Mouse (Mus musculus) gastrocnemius, adult 2 months (tissue): ENCODE data around the gene Hoxa6. TPM values are rescaled to one million over a fixed set of nuclear protein-coding genes. Genes with fewer than 3 reads are reported as not detected.

Experiments
- DNase-seq: peaks from one replicate; pipeline ENCODE4 v3.0.0; 2022
- H3K27ac ChIP-seq: fragments of 200-600 bp; 2 replicates; pipeline ENCODE4 v1.8.1; 2022; ENCODE audit warnings: mild to moderate bottlenecking
- H3K4me3 ChIP-seq: fragments of 200-600 bp; 2 replicates; pipeline ENCODE4 v1.8.1; 2022; ENCODE audit warnings: mild to moderate bottlenecking, moderate library complexity
- CTCF ChIP-seq: fragments of 200-600 bp; IDR thresholded peaks from 2 replicates; pipeline ENCODE4 v1.8.1; 2022; ENCODE audit warnings: antibody characterized with exemption, mild to moderate bottlenecking, moderate library complexity
- intact Hi-C: fragments of 180-260 bp; cut with DNase I; formaldehyde crosslinking; loops from one replicate; pipeline ENCODE4 v1.15.1; 2025
- total RNA-seq, 2 experiments: library from RNA; stranded (reverse); gene quantifications; 2 replicates each; pipeline ENCODE4 v1.2.3; 2021

Gene Hoxa6
- total RNA-seq, 2 experiments from 2014 or later: 2.6 to 2.7 TPM

DNA sequence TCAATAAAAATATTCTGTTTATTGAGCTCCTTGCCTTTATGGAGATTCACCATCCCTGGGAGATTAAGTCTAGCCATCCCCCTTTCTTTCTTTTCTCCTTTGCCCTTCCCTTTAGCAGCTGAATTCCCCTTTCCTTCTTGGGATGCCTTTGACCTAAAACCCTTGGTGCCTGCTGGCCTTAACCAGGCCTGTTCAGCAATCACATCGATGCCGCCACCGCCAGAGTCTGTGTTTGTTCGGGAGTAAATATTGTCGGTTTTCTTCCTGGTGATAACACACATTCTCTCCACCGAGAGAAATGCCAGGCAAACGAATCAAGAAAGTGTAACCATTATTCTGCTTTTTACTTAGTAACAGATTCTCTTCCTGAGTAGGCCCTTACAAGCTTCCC is 29.6 kb upstream of the Hoxa6 start:
- Histone ChIP-seq H3K4me3 (peak overlapping the region; percentile 73), H3K27ac (peak overlapping the region; percentile 93)
- intact Hi-C loops: no loop called here
- TF ChIP-seq CTCF: no peak
- DNase-seq: no peak

DNA sequence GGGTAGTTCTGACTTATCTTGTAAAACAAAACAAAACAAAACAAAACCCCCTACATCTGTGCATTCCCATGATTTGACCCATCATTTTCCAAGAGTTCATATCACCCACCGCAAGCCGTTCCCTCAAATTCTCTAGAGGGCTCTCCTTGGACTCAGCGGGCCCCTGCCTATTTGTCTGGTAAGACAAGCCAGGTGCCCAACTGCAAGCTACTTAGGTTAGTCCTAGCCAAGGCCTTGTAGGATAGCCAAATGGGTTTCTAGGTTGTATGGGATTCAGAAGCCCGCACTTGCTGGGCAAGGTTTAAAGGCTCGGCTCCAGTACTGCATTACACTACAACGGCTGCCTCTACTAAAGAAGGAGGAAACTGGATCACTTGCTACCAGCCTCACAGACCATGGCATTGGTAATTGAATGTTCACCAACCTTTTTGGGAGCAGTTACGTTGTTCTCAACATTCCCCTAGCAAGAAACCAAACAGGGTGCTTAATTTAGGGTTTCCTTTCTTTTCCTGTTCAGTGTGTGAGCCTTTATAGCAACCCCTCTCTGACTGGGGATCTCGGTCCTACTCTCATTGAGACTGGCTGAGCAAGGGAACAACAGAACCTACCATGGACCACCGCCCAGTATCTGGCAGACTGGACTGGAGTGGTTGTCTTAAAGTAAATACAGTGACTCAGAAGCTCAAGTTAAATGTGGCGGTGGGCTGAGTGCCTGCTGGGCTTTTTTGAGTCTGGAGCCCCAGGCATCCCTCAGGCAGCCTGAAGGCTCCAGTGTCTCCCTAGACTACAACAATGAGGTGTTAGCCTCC is 29.0 kb upstream of the Hoxa6 start:
- Histone ChIP-seq H3K4me3 (peak overlapping the region; percentile 73), H3K27ac (peak overlapping the region; percentile 93)
- intact Hi-C loops: no loop called here

DNA sequence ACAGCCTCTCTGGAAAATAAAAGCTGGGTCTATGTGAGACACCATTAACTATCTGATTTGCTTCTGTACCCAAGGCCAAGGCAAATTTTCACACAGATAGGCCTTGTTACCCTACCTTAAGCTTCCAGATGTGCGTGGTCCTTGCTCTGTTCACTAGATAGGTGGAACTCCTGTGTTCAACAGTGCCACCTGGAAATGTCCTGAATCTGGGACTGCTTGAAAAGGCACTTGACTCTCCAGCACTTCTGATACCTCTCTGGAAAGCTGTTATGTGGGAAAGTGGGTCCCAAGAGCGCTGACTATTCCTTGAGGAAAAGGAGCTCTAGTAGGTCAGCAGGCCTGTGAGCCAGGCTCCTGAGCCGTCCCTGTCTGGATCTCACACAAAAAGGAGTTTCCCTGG is 28.3 kb upstream of the Hoxa6 start:
- no peak for TF ChIP-seq CTCF
- Histone ChIP-seq H3K4me3 (peak overlapping the region; percentile 73), H3K27ac (peak overlapping the region; percentile 93)
- DNase-seq: no peak
- intact Hi-C loops: no loop called here

More for the DNA sequence above, 29.0 kb upstream of the Hoxa6 start:
- TF ChIP-seq CTCF: no peak
- DNase-seq: peak; percentile 43

DNA sequence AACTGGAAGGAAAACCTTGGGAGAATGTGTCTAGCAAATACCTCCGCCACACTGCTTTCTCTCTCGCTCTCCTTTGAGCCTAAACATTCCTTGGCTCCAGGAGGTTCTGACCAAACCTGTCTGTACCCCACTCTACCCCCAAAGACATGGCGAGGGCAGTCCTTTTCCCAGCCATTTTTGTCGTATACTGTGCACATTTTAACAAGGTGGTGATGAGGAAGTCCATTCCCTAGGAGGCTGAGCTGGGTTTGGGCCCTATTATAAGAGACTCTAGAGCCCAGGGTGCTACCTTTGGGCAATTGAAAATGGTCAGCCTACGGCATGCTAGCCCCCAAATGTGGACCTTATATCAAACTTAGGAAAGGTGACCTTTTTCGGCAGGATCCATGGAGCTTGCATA is 27.3 kb upstream of the Hoxa6 start:
- TF ChIP-seq CTCF: no peak
- intact Hi-C loops: no loop called here
- peak overlapping the region; percentile 93 for H3K27ac ChIP-seq
- no peak for DNase-seq
- peak overlapping the region; percentile 73 for H3K4me3 ChIP-seq

DNA sequence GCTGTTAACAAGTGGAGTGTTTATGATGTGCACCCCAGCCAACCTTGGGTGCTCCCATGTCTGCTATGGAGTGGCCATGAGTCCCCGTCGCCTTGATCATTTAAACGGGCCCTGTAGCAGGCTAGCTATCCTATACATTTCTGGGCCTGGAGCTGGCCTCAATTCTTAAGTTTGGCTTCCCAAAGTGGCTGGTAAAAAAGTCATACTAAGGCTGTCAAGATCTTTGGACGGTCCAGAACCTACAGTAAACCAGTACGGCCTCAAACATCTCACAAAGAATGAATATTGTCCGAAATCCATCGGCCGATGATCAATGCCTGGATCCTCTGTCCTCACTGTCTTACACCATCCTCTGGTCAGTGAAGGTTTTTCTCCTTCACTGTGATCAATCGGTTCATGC is 26.7 kb upstream of the Hoxa6 start:
- Histone ChIP-seq H3K27ac (peak overlapping the region; percentile 93), H3K4me3 (peak overlapping the region; percentile 76)
- DNase-seq: no peak
- TF ChIP-seq CTCF: no peak
- intact Hi-C loops: no loop called here

DNA sequence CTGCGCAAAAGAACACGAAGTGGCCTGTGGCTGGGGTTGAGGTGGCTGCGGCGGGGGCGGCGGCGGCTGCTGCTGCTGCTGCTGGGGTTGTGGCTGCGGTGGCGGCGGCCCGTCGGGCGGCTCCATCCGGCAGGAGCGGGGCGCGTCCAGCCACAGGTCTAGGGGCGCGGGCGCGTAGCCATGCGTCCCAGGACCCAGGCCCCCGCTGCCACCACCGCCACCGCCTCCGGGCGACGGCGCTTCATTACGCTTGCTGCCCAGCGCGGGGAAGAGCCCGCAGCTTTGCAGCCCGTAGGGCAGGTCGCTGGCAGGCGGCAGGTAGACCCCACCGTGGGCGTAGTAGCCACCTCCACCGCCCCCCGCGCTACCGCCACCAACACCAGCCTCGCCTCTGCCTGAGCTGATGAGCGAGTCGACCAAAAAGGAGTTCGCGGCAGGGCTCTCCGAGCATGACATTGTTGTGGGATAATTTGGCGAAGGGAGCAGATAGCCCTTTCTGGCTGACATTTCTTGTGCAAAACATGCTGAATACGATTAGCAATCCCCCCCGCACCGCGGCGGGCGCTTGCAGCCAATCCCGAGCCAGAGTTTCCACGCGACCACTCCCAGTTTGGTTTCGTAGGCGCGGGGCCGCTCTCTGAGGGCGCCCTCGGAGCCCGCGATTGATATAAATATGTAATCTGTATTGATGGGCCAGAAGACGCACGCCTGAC is 26.1 kb upstream of the Hoxa6 start:
- Histone ChIP-seq H3K4me3 (peak overlapping the region; percentile 76), H3K27ac (peak overlapping the region; percentile 93)
- no peak for TF ChIP-seq CTCF
- intact Hi-C loops: no loop called here
- peak; percentile 78 for DNase-seq

DNA sequence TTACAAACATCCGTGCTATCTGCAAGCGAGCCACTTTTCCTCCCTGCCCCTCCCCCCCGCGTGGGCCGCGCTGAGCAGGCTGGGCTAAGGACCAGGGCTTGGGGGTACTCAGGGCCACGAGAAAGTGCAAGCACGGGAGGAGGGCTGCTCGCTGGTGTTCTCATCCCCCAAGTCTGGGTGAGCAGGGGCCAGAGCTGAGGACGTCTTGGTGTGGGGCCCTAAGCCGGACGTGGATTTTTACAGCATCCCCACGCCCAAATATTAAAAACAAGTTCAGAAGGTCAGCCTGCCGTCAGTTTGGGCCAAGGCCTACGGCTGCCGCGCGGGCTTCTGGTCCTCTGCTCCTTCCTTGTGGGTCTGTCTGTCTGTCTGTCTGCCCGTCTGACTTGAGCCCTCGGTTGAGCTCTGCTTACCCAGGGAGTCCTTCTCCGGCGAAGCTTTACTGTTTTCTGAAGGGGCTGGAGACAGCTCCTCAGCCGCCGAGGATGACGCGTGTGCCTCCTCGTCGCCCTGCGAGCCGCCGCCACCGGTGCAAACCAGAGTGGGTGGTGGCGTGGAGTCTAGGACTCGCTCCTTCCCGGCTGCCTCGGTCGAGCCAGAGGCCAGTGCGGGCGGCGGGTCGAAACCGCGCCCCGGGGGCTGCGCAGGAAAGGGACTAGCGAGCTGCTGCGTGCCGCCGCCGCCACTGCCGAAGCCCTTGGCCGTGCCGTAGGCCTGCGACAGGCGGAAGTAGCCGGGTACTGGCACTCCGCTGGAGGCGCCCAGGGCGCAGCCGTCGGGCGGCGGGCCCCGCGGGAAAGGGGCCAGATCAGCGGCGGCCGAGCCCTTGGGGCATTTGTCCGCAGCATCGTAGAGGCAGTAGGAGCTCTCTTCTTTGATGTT is 25.3 kb upstream of the Hoxa6 start:
- intact Hi-C loops: no loop called here
- TF ChIP-seq CTCF: no peak
- H3K27ac ChIP-seq: peak overlapping the region; percentile 93
- H3K4me3 ChIP-seq: peak overlapping the region; percentile 76
- peak; percentile 89 for DNase-seq

DNA sequence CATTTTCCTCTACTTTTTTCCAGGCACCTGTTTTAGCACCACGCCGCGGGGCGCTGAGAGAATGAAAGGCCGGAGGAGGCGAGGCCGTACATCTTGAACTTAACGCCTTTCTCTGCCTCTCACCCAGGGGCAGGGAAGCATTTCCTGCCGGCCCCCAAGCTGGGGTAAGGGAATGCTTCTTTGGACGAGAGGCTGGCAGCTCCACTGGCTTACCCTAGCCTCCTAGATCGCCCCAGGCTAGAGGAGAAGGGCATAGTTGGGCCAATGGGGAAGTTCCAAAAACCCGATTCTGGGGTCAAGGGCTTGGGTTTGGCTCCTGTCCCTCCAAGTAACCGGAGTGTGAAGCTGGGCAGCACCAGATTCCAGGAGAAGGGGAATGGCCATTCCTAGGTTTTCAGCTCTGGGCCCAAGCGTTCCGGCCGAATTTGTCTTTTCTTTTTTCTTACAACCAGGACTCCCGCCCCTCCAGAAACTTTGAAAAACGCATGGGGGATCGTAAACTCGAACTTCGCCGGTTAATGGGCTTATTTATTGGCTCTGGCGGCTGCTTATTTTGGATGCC is 24.5 kb upstream of the Hoxa6 start:
- peak overlapping the region; percentile 76 for H3K4me3 ChIP-seq
- intact Hi-C loops: no loop called here
- DNase-seq: peak; percentile 61
- TF ChIP-seq CTCF: no peak
- H3K27ac ChIP-seq: peak overlapping the region; percentile 93

DNA sequence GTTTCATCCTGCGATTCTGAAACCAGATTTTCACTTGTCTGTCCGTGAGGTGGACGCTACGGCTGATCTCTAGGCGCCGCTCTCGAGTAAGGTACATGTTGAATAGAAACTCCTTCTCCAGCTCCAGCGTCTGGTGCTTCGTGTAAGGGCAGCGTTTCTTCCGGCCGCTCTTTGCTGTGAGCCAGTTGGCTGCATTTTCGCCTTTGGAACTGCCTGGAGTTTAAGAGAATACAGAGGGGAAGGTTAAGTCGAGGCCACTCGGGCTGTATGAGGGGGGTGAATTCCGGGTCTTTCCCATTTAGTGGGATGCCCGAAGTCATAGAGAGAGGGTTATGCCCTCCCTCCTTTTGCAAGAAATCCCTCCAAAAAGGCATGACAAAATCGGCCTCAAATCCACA is 24.0 kb upstream of the Hoxa6 start:
- DNase-seq: peak; percentile 78
- H3K4me3 ChIP-seq: peak overlapping the region; percentile 76
- TF ChIP-seq CTCF: peak; percentile 31
- H3K27ac ChIP-seq: peak overlapping the region; percentile 93
- intact Hi-C loops: no loop called here

DNA sequence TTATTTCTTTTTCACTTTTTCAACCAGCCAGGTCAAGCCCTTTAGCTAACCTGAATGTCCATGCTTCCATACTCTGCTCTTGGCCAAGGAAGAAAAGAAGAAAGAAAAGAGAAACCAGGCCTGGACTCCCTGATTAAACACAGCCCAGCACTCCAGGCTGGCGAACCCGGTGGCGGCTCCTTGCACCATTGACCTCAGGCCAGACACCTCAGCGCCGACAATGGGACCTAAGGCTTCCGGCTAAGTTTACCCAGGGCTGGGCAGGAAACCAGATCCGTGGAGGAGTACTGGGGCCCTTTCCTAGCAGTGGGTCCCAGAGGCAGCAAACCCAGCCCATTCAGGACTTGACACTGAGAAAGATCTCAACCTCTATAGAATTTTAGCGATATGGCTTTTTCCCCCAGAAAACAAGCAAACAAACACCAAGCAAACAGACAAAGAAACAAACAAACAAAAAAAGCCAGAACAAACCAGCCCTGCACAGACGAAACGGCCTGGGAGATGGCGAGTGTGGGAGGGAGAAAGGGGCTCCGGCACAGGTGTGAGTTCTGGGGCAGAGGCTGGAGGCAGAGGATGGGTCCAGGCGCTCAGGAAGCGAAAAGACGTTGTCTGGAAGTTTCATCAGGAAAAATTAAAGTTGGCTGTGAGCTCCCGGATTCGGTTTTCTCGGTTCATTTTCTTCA is 23.5 kb upstream of the Hoxa6 start:
- no peak for TF ChIP-seq CTCF

DNA sequence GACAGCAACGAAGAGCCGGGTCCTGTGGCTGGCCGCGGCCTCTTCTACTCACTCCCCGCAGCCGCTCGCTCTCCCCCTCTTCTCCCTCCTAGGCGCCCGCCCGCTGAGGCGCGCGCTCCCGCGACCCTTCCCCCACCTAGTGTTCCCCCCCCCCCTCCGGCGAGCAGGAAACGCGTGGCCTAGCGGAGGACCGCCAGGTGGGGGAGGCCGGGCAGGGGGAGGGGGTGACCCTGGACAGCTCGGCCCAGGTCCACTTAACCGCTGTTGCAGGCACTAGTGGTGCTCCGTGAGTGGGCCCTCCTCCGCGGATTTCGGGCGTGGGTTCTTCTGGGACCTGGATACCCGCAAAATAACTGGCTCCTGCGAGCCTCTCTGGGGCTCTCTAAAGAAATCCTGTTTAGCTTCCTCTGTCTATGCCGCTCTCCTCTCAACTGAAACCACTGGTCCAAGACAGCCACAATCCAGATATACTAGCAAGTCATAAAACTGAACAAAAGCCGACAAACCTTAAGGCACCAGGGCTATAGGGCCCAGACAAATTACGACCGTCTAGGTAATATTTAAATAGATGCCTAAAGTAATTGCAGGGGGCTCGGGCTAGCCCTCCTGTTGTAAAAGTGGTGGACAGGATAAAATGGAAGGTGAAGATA is 22.1 kb upstream of the Hoxa6 start, which contains the start of gene Hoxa9:
Hoxa9 (minus strand) TSS at position 574 of the 650 bp plus-strand sequence.
- DNase-seq: peak; percentile 80
- Histone ChIP-seq H3K27ac (peak within 1 kb of the TSS; percentile 93), H3K4me3 (peak within 1 kb of the TSS; percentile 76)
- intact Hi-C loops: no loop called here
- no peak for TF ChIP-seq CTCF

More for the DNA sequence above, 23.5 kb upstream of the Hoxa6 start:
- intact Hi-C loops: no loop called here
- DNase-seq: peak; percentile 70
- peak overlapping the region; percentile 93 for H3K27ac ChIP-seq
- peak overlapping the region; percentile 76 for H3K4me3 ChIP-seq
